Mouse (Mus musculus) forebrain, embryonic 16.5 days (tissue): ENCODE measurements around the gene Unc5c. TPM values are rescaled to one million over a fixed set of nuclear protein-coding genes. Genes with fewer than 3 reads are reported as not detected.

Experiments
- ATAC-seq: fragments of 200-750 bp; cut with Nextera tagmentation; 2 replicates; pipeline ENCODE4 v1.8.0; 2017; ENCODE audit warnings: mild to moderate bottlenecking, moderate library complexity
- H3K27ac ChIP-seq: fragments of 300-500 bp; sonication (generic); 2 replicates; pipeline ENCODE4 v1.5.1; 2014; ENCODE audit warnings: low read length, control low read depth
- H3K27me3 ChIP-seq: fragments of 300-500 bp; sonication (generic); replicated peaks from 2 replicates; pipeline ENCODE4 v1.6.1; 2014; ENCODE audit warnings: low read length; ENCODE audit not compliant: control insufficient read depth, insufficient read depth
- H3K36me3 ChIP-seq: fragments of 300-500 bp; sonication (generic); 2 replicates; pipeline ENCODE4 v1.6.1; 2014; ENCODE audit not compliant: control insufficient read depth, insufficient read depth
- H3K4me1 ChIP-seq: fragments of 300-500 bp; sonication (generic); replicated peaks from 2 replicates; pipeline ENCODE4 v1.6.1; 2014; ENCODE audit warnings: low read length; ENCODE audit not compliant: control insufficient read depth, insufficient read depth
- H3K4me2 ChIP-seq: fragments of 300-500 bp; sonication (generic); 2 replicates; pipeline ENCODE4 v1.6.1; 2014; ENCODE audit warnings: mild to moderate bottlenecking, low read length, control low read depth
- H3K4me3 ChIP-seq: fragments of 300-500 bp; sonication (generic); replicated peaks from 2 replicates; pipeline ENCODE4 v1.5.1; 2014; ENCODE audit warnings: mild to moderate bottlenecking, low read length, control low read depth
- H3K9ac ChIP-seq: fragments of 300-500 bp; sonication (generic); replicated peaks from 2 replicates; pipeline ENCODE4 v1.6.1; 2014; ENCODE audit warnings: low read depth, low read length, control low read depth
- H3K9me3 ChIP-seq: fragments of 300-500 bp; sonication (generic); 2 replicates; pipeline ENCODE4 v1.6.1; 2016; ENCODE audit warnings: low read length; ENCODE audit not compliant: control insufficient read depth
- WGBS: fragments of 180-500 bp; shearing (Covaris S2); extraction: QIAGEN DNeasy Blood & Tissue Kit; methylation state at CpG from one replicate; pipeline ENCODE4 v1.1.7; 2014; 5-methylcytosine and 5-hydroxymethylcytosine counted together
- polyA plus RNA-seq: library from polyadenylated mRNA; unstranded; fragments of >200 nt; fragmentation: Nextera tagmentation; extraction: Ambion mirVana; gene quantifications from 2 replicates; pipeline ENCODE4 v1.2.1, GENCODE M21; 2015

The Unc5c gene
- polyA plus RNA-seq: 5.9 and 7.9 TPM in 2 replicates

- H3K4me1 ChIP-seq: peaks cover 16% of the 10 kb centered on the region
These were observed at the start of gene Unc5c for GRCm38 (mm10) chr3:141465104-141465705. Gene Unc5c, plus strand, starts transcription at chr3:141465216.

GRCm38 (mm10) chr3:141457475-141457874, 7.5 kb upstream of the Unc5c start:
- Histone ChIP-seq H3K27me3 (no peaks in the 10 kb centered on the region), H3K9ac (no peak overlapping the region), H3K9me3 (no peaks in the 10 kb centered on the region), H3K4me3 (no peak overlapping the region), H3K4me1 (peaks cover 3% of the 10 kb centered on the region; the same call in 1 of the 2 replicates), H3K36me3 (no peaks in the 10 kb centered on the region), H3K27ac (no peak overlapping the region), H3K4me2 (no peak overlapping the region)
- 94% methylated on average over 2 of the region's 2 CpGs for WGBS
- no peak for ATAC-seq

More at GRCm38 (mm10) chr3:141465104-141465705, at the start of gene Unc5c:
- H3K9me3 ChIP-seq: no peaks in the 10 kb centered on the region
- no peaks in the 10 kb centered on the region for H3K36me3 ChIP-seq
- 1% methylated on average over 55 of the region's 61 CpGs for WGBS
- peak within 1 kb of the TSS; percentile 82 for H3K9ac ChIP-seq
- H3K27ac ChIP-seq: peak within 1 kb of the TSS; percentile 71
- peak within 1 kb of the TSS; percentile 99 for H3K4me2 ChIP-seq
- peaks cover 14% of the 10 kb centered on the region for H3K27me3 ChIP-seq
- ATAC-seq: peak; percentile 94
- peak within 1 kb of the TSS; percentile 73 for H3K4me3 ChIP-seq

GRCm38 (mm10) chr3:141462482-141462881, 2.5 kb upstream of the Unc5c start:
- no peak overlapping the region for H3K9ac ChIP-seq
- WGBS: 62% methylated on average over 7 of the region's 7 CpGs
- peaks cover 16% of the 10 kb centered on the region for H3K4me1 ChIP-seq
- no peak overlapping the region for H3K27ac ChIP-seq
- no peak overlapping the region for H3K4me2 ChIP-seq
- H3K9me3 ChIP-seq: no peaks in the 10 kb centered on the region
- H3K4me3 ChIP-seq: no peak overlapping the region
- peaks cover 9% of the 10 kb centered on the region for H3K27me3 ChIP-seq
- ATAC-seq: no peak
- H3K36me3 ChIP-seq: no peaks in the 10 kb centered on the region

- peak overlapping the region; percentile 82 for H3K9ac ChIP-seq
- WGBS: 0% methylated on average over 24 of the region's 26 CpGs
These were observed 319 bp upstream of the Unc5c start for GRCm38 (mm10) chr3:141464691-141465103.

GRCm38 (mm10) chr3:141466061-141466460, 1.0 kb downstream of the Unc5c start:
- 1% methylated on average over 20 of the region's 20 CpGs for WGBS

More at GRCm38 (mm10) chr3:141464691-141465103, 319 bp upstream of the Unc5c start:
- Histone ChIP-seq H3K4me2 (peak overlapping the region; percentile 99), H3K4me1 (peaks cover 16% of the 10 kb centered on the region), H3K9me3 (no peaks in the 10 kb centered on the region), H3K27ac (peak overlapping the region; percentile 71), H3K27me3 (peaks cover 14% of the 10 kb centered on the region), H3K4me3 (peak overlapping the region; percentile 73), H3K36me3 (no peaks in the 10 kb centered on the region)
- peak; percentile 57 for ATAC-seq

GRCm38 (mm10) chr3:141466727-141467335, 1.8 kb downstream of the Unc5c start:
- no peaks in the 10 kb centered on the region for H3K9me3 ChIP-seq
- H3K4me1 ChIP-seq: peaks cover 16% of the 10 kb centered on the region
- ATAC-seq: no peak
- peak overlapping the region; percentile 35 for H3K4me2 ChIP-seq
- no peaks in the 10 kb centered on the region for H3K36me3 ChIP-seq
- H3K27ac ChIP-seq: no peak overlapping the region
- H3K4me3 ChIP-seq: peak overlapping the region; percentile 73
- WGBS: 22% methylated on average over 3 of the region's 3 CpGs
- peaks cover 14% of the 10 kb centered on the region for H3K27me3 ChIP-seq
- no peak overlapping the region for H3K9ac ChIP-seq

More at GRCm38 (mm10) chr3:141466061-141466460, 1.0 kb downstream of the Unc5c start:
- H3K27me3 ChIP-seq: peaks cover 14% of the 10 kb centered on the region
- 0 out of 2 replicates have a peak, but pooled peaks have one; percentile 4 for ATAC-seq
- H3K4me1 ChIP-seq: peaks cover 16% of the 10 kb centered on the region
- H3K9me3 ChIP-seq: no peaks in the 10 kb centered on the region
- peak overlapping the region; percentile 73 for H3K4me3 ChIP-seq
- H3K27ac ChIP-seq: peak overlapping the region; percentile 71
- H3K9ac ChIP-seq: peak overlapping the region; percentile 82
- H3K36me3 ChIP-seq: no peaks in the 10 kb centered on the region
- H3K4me2 ChIP-seq: peak overlapping the region; percentile 99

GRCm38 (mm10) chr3:141469338-141469737, 4.3 kb downstream of the Unc5c start:
- Histone ChIP-seq H3K27ac (no peak overlapping the region), H3K36me3 (no peaks in the 10 kb centered on the region), H3K9ac (no peak overlapping the region), H3K27me3 (peaks cover 10% of the 10 kb centered on the region), H3K4me2 (no peak overlapping the region), H3K9me3 (no peaks in the 10 kb centered on the region), H3K4me1 (peaks cover 13% of the 10 kb centered on the region), H3K4me3 (no peak overlapping the region)
- WGBS: 65% methylated on average over 2 of the region's 2 CpGs
- no peak for ATAC-seq

GRCm38 (mm10) chr3:141473205-141473604, 8.2 kb downstream of the Unc5c start:
- Histone ChIP-seq H3K4me1 (no peaks in the 10 kb centered on the region), H3K4me2 (no peak overlapping the region), H3K36me3 (no peaks in the 10 kb centered on the region), H3K4me3 (no peak overlapping the region), H3K9ac (no peak overlapping the region), H3K27me3 (no peaks in the 10 kb centered on the region), H3K9me3 (no peaks in the 10 kb centered on the region), H3K27ac (no peak overlapping the region)
- no peak for ATAC-seq
- WGBS: 76% methylated on average over 5 of the region's 5 CpGs

GRCm38 (mm10) chr3:141475389-141475788, 10.4 kb downstream of the Unc5c start:
- WGBS: 92% methylated on average over 5 of the region's 5 CpGs
- H3K4me2 ChIP-seq: no peak overlapping the region
- H3K36me3 ChIP-seq: no peaks in the 10 kb centered on the region
- no peaks in the 10 kb centered on the region for H3K4me1 ChIP-seq
- no peaks in the 10 kb centered on the region for H3K9me3 ChIP-seq
- no peaks in the 10 kb centered on the region for H3K27me3 ChIP-seq
- no peak overlapping the region for H3K27ac ChIP-seq
- H3K9ac ChIP-seq: no peak overlapping the region
- no peak overlapping the region for H3K4me3 ChIP-seq
- ATAC-seq: no peak
